Mouse (Mus musculus): Measurements from ENCODE around the gene Hsp90ab1. TPM values are rescaled to one million over a fixed set of nuclear protein-coding genes. Genes with fewer than 3 reads are reported as not detected.

Hsp90ab1 gene
- polyA plus RNA-seq, 1 experiment: 1,606 TPM

GRCm38 (mm10) chr17:45518766-45519475, 54.1 kb downstream of the Hsp90ab1 start:
- Histone ChIP-seq H3K79me2 (ENCODE audit: control insufficient read depth, insufficient read depth) (no peaks in the 10 kb centered on the region), H3K27me3 (ENCODE audit: control insufficient read depth, insufficient read depth, insufficient read length) (peaks cover 15% of the 10 kb centered on the region), H3ac (ENCODE audit: control insufficient read depth, insufficient read length) (no peak overlapping the region), H3K36me3 (ENCODE audit: control insufficient read depth, insufficient read depth) (no peaks in the 10 kb centered on the region), H3K4me2 (ENCODE audit: low read depth) (no peak overlapping the region), H3K4me3 (no peak overlapping the region)
- TF ChIP-seq REST (IDR thresholded peaks at IDR 0.05; ENCODE audit: insufficient read depth, insufficient read length) (no peak), CEBPB (IDR thresholded peaks at IDR 0.05; ENCODE audit: insufficient read depth, poor library complexity, severe bottlenecking) (no peak), MAX (IDR thresholded peaks at IDR 0.05; ENCODE audit: low read depth) (no peak), POLR2A (IDR thresholded peaks at IDR 0.05; ENCODE audit: insufficient read length, low read depth) (no peak), MYOD1 (IDR thresholded peaks at IDR 0.05; ENCODE audit: control insufficient read depth in 1 of 3, insufficient read length in 2 of 3, low read depth in 2 of 3) (no peak), E2F4 (IDR thresholded peaks at IDR 0.05; ENCODE audit: insufficient read depth) (no peak), TCF3 (IDR thresholded peaks at IDR 0.05; ENCODE audit: insufficient read length, low read depth) (no peak), POLR2AphosphoS2 (IDR thresholded peaks at IDR 0.05; ENCODE audit: insufficient read length, low read depth) (no peak), USF1 (IDR thresholded peaks at IDR 0.05; ENCODE audit: low read depth) (no peak), SRF (IDR thresholded peaks at IDR 0.05; ENCODE audit: control insufficient read depth, insufficient read length, low read depth) (no peak), MYOG (IDR thresholded peaks at IDR 0.05; ENCODE audit: control insufficient read depth in 1 of 3, insufficient read depth in 1 of 3, insufficient read length in 2 of 3, low read depth in 2 of 3) (no peak), TCF12 (IDR thresholded peaks at IDR 0.05; ENCODE audit: insufficient read depth, poor library complexity, severe bottlenecking) (no peak)

Other genes starting within 250 kb of the Hsp90ab1 start
- gene Cdc5l, start 139.5 kb downstream of the Hsp90ab1 start, polyA plus RNA-seq (2012; fragmentation: generic; extraction: Trizol): 26.8 TPM
- 0.07 TPM for gene Spats1, start 97.9 kb downstream of the Hsp90ab1 start, polyA plus RNA-seq (2012; fragmentation: generic; extraction: Trizol)
- gene Aars2, start 66.4 kb downstream of the Hsp90ab1 start, polyA plus RNA-seq (2012; fragmentation: generic; extraction: Trizol): 15.5 TPM
- gene Tcte1, start 49.8 kb downstream of the Hsp90ab1 start, polyA plus RNA-seq (2012; fragmentation: generic; extraction: Trizol): not detected
- 0.30 TPM for gene Tmem151b, start 23.6 kb downstream of the Hsp90ab1 start, polyA plus RNA-seq (2012; fragmentation: generic; extraction: Trizol)
- gene Nfkbie, start 17.6 kb downstream of the Hsp90ab1 start, polyA plus RNA-seq (2012; fragmentation: generic; extraction: Trizol): 7.3 TPM
- 80.1 TPM for gene Slc35b2, start 9.4 kb downstream of the Hsp90ab1 start, polyA plus RNA-seq (2012; fragmentation: generic; extraction: Trizol)
- 913 TPM for gene Slc29a1, start 26.3 kb upstream of the Hsp90ab1 start, polyA plus RNA-seq (2012; fragmentation: generic; extraction: Trizol)
- 576 TPM for gene Mymx, start 28.8 kb upstream of the Hsp90ab1 start, polyA plus RNA-seq (2012; fragmentation: generic; extraction: Trizol)
- gene Capn11, start 86.1 kb upstream of the Hsp90ab1 start, polyA plus RNA-seq (2012; fragmentation: generic; extraction: Trizol): 0.38 TPM
- gene Mrpl14, start 113.1 kb upstream of the Hsp90ab1 start, polyA plus RNA-seq (2012; fragmentation: generic; extraction: Trizol): 276 TPM
- gene Tmem63b, start 113.6 kb upstream of the Hsp90ab1 start, polyA plus RNA-seq (2012; fragmentation: generic; extraction: Trizol): 58.4 TPM
- 0.17 TPM for gene 1600014C23Rik, start 160.6 kb upstream of the Hsp90ab1 start, polyA plus RNA-seq (2012; fragmentation: generic; extraction: Trizol)